Mouse (Mus musculus) heart, embryonic 13.5 days (tissue): ENCODE data around the gene 1700029P11Rik. TPM values are rescaled to one million over a fixed set of nuclear protein-coding genes. Genes with fewer than 3 reads are reported as not detected.

ENCODE experiments used
- ATAC-seq: fragments of 200-750 bp; cut with Nextera tagmentation; 2 replicates; pipeline ENCODE4 v1.8.0; 2017; ENCODE audit warnings: moderate TSS enrichment; ENCODE audit not compliant: insufficient number of reproducible peaks, low FRiP score, low TSS enrichment; ENCODE audit errors: extremely low read depth
- H3K27ac ChIP-seq: fragments of 300-500 bp; sonication (generic); replicated peaks from 2 replicates; pipeline ENCODE4 v1.5.1; 2015; ENCODE audit warnings: moderate library complexity, mild to moderate bottlenecking, inconsistent platforms
- H3K27me3 ChIP-seq: fragments of 300-500 bp; sonication (generic); replicated peaks from 2 replicates; pipeline ENCODE4 v1.6.1; 2015; ENCODE audit warnings: mild to moderate bottlenecking, inconsistent platforms
- H3K36me3 ChIP-seq: fragments of 300-500 bp; sonication (generic); 2 replicates; pipeline ENCODE4 v1.6.1; 2015; ENCODE audit warnings: mild to moderate bottlenecking, inconsistent platforms
- H3K4me1 ChIP-seq: fragments of 300-500 bp; sonication (generic); 2 replicates; pipeline ENCODE4 v1.6.1; 2015; ENCODE audit warnings: inconsistent platforms
- H3K4me2 ChIP-seq: fragments of 300-500 bp; sonication (generic); 2 replicates; pipeline ENCODE4 v1.6.1; 2015; ENCODE audit warnings: inconsistent platforms, mild to moderate bottlenecking, moderate library complexity
- H3K4me3 ChIP-seq: fragments of 300-500 bp; sonication (generic); 2 replicates; pipeline ENCODE4 v1.5.1; 2015; ENCODE audit warnings: moderate library complexity, mild to moderate bottlenecking, inconsistent platforms
- H3K9ac ChIP-seq: fragments of 300-500 bp; sonication (generic); 2 replicates; pipeline ENCODE4 v1.6.1; 2015; ENCODE audit warnings: inconsistent platforms, mild to moderate bottlenecking, moderate library complexity
- H3K9me3 ChIP-seq: fragments of 300-500 bp; sonication (generic); 2 replicates; pipeline ENCODE4 v1.6.1; 2016; ENCODE audit warnings: inconsistent platforms
- WGBS: fragments of 180-500 bp; shearing (Covaris S2); methylation state at CpG from one replicate; pipeline ENCODE4 v1.1.7; 2015; ENCODE audit warnings: mixed read lengths; 5-methylcytosine and 5-hydroxymethylcytosine counted together
- polyA plus RNA-seq: library from polyadenylated mRNA; unstranded; fragments of >200 nt; fragmentation: Nextera tagmentation; extraction: Ambion mirVana; gene quantifications from 2 replicates; pipeline ENCODE4 v1.2.1, GENCODE M21; 2015

1700029P11Rik gene
- polyA plus RNA-seq, 1 experiment from 2014 or later, result not detected

DNA sequence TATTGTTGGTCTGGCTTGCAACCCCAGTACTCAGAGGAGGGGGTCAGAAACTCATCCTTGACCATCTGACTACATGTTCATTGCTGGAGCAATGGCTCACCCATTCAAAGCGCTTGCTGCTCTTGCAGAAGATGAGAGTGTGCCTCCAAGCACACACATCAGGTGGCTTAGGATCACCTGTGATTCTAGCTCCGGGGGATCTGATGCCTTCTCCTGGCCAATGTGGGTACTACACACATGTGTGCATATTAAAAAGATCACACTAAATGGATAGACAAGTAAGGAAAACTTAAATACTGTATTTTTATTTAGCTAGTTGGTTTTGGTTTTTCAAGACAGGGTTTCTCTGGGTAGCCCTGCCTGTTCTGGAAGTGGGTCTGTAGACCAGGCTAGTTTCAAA, 39.3 kb upstream of the 1700029P11Rik start:
- no peaks in the 10 kb centered on the region for H3K36me3 ChIP-seq
- H3K9me3 ChIP-seq, result no peaks in the 10 kb centered on the region
- no peak overlapping the region for H3K9ac ChIP-seq
- H3K27me3 ChIP-seq, result peaks cover 13% of the 10 kb centered on the region; the same call in 1 of the 2 replicates
- 86% methylated on average over 2 of the region's 2 CpGs for WGBS
- H3K4me1 ChIP-seq, result peaks cover 26% of the 10 kb centered on the region
- ATAC-seq, result no peak
- H3K27ac ChIP-seq, result no peak overlapping the region
- H3K4me3 ChIP-seq, result no peak overlapping the region
- H3K4me2 ChIP-seq, result no peak overlapping the region

DNA sequence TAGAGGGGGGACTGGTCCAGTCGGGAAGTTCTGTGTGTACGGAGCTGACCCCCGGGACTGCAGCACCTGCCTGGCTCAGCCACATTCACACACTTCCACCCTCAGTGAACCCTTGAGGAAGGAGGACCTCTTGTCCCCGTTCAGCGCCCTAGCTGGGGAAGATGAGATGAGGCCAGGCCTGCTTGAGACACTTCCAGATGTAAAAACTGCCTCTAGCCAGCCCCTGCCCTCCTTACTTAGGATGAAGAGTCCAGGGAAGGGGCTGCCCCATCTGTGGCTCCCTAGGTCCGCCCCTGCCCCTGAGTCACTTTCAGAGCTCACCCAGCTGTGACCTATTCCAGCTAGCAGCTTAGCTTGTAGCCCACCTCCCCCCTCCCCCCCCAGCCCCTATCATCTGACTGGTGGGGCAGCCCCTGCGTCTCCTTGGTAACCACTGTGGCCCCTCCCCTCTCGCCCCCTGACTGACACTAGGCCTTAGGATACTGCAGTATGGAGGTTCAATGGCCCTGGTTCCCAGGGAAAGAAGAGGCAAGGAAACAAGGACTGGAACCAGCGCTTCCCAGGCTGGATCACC, 37.1 kb upstream of the 1700029P11Rik start:
- H3K4me1 ChIP-seq, result peaks cover 5% of the 10 kb centered on the region; the same call in 1 of the 2 replicates
- no peak overlapping the region; the same call in 1 of the 2 replicates for H3K9ac ChIP-seq
- H3K36me3 ChIP-seq, result peaks cover 4% of the 10 kb centered on the region
- no peak overlapping the region for H3K4me2 ChIP-seq
- H3K4me3 ChIP-seq, result no peak overlapping the region
- no peak for ATAC-seq
- no peaks in the 10 kb centered on the region for H3K9me3 ChIP-seq
- H3K27ac ChIP-seq, result no peak overlapping the region
- no peaks in the 10 kb centered on the region for H3K27me3 ChIP-seq
- WGBS, result 23% methylated on average over 8 of the region's 9 CpGs

DNA sequence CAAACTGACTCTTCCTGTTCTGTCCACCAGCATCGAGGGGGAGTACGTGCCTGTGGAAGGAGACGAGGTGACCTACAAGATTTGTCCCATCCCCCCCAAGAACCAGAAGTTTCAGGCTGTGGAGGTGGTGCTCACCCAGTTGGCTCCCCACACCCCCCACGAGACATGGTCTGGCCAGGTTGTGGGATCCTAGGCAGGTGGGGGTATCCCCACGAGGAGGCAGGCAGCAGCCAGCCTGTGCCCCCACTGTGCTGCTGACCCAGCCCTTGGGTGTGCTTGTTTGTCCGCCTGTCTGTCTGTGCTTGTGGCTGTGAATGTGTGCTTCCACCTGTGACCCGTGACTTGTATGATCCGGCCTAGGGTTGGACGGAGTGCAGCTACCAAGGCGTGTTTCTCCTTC, 31.3 kb upstream of the 1700029P11Rik start:
- H3K36me3 ChIP-seq, result peaks cover 22% of the 10 kb centered on the region
- no peak overlapping the region for H3K9ac ChIP-seq
- H3K4me2 ChIP-seq, result no peak overlapping the region
- no peaks in the 10 kb centered on the region for H3K9me3 ChIP-seq
- H3K4me1 ChIP-seq, result 0 out of 2 replicates have a peak, but pooled peaks cover 4% of the 10 kb centered on the region
- no peak for ATAC-seq
- H3K27me3 ChIP-seq, result no peaks in the 10 kb centered on the region
- no peak overlapping the region for H3K27ac ChIP-seq
- WGBS, result 79% methylated on average over 10 of the region's 10 CpGs
- H3K4me3 ChIP-seq, result no peak overlapping the region

DNA sequence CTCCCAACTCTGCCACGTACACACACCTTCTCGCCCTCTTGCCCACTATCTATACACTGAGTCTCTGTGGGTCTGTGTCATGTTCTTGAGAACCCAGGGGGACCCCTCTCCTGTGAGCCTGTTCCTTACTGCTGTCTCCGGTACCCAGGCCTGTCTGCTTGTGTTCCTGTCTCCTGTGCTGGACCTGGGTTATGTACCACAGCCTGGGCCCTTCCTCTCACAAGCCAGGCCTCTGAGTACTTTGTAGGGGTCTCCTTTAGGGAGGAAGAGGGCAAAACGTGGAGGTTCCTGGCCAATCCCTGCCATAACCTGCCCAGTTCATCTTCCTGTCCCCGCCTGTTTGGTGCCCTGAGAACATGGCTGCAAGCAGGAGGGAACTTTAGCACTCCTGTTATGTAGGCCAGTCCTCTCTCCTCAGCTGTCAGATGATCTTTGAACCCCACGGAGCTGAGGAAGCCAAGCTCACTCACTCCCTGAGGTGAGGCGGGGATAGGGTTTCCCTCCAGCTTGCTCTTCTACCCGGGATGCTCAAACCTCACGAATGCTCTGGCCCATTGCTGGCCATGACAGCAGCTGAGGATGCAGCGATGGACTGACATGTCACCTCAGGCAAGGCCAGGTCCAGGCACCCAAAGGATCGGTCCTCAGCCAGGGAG, 30.7 kb upstream of the 1700029P11Rik start:
- H3K9ac ChIP-seq, result no peak overlapping the region
- no peak overlapping the region for H3K27ac ChIP-seq
- peaks cover 27% of the 10 kb centered on the region for H3K36me3 ChIP-seq
- no peak for ATAC-seq
- 0 out of 2 replicates have a peak, but pooled peaks cover 4% of the 10 kb centered on the region for H3K4me1 ChIP-seq
- no peaks in the 10 kb centered on the region for H3K9me3 ChIP-seq
- WGBS, result 61% methylated on average over 11 of the region's 11 CpGs
- H3K27me3 ChIP-seq, result no peaks in the 10 kb centered on the region
- no peak overlapping the region for H3K4me3 ChIP-seq
- no peak overlapping the region for H3K4me2 ChIP-seq

DNA sequence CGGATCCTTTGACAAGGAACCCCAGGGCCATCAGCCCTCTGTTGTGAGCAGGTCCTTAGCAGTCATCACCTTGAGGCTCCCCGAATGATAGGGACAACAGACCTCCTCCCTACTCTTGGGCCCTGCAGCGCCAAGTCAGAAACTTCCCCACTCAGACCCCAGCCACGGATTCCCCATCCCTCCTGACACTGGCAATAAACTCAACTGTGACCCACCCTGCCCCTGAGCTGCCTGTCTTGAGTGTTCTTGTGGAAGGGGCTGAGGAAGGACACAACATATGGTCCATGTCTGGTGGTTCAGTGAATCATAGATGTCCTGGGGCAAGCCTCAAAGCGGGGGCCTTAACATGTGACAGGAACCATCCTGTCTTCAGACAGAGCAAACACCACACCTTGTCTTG, 29.6 kb upstream of the 1700029P11Rik start:
- 0 out of 2 replicates have a peak, but pooled peaks cover 4% of the 10 kb centered on the region for H3K4me1 ChIP-seq
- ATAC-seq, result no peak
- no peak overlapping the region for H3K4me2 ChIP-seq
- no peaks in the 10 kb centered on the region for H3K9me3 ChIP-seq
- peaks cover 37% of the 10 kb centered on the region for H3K36me3 ChIP-seq
- H3K4me3 ChIP-seq, result no peak overlapping the region
- H3K27me3 ChIP-seq, result no peaks in the 10 kb centered on the region
- 73% methylated on average over 5 of the region's 5 CpGs for WGBS
- no peak overlapping the region for H3K27ac ChIP-seq
- no peak overlapping the region for H3K9ac ChIP-seq

DNA sequence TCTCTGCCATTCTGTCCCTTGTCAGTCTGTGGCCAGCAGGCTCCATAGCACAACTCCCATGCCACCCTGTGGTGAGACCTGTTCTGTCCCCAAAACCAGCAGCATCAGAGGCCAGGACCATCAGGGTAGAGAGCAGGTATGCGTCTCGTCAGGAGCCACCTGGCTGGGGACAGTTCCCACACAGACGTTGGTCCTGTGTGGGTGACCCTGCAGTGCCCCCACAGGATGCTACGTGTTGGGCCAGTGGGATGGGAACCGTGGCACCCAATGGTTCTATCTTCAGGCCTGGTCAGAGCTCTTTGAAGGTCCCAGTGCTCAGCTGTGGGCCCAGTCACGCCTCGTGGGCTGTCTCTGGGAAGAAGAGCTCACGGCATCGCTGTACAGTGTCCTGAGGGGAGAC, 29.2 kb upstream of the 1700029P11Rik start:
- Histone ChIP-seq H3K9ac (no peak overlapping the region), H3K4me1 (0 out of 2 replicates have a peak, but pooled peaks cover 4% of the 10 kb centered on the region), H3K4me2 (no peak overlapping the region), H3K36me3 (peaks cover 42% of the 10 kb centered on the region), H3K27ac (no peak overlapping the region), H3K27me3 (no peaks in the 10 kb centered on the region), H3K4me3 (no peak overlapping the region), H3K9me3 (no peaks in the 10 kb centered on the region)
- ATAC-seq, result no peak
- 81% methylated on average over 9 of the region's 9 CpGs for WGBS

DNA sequence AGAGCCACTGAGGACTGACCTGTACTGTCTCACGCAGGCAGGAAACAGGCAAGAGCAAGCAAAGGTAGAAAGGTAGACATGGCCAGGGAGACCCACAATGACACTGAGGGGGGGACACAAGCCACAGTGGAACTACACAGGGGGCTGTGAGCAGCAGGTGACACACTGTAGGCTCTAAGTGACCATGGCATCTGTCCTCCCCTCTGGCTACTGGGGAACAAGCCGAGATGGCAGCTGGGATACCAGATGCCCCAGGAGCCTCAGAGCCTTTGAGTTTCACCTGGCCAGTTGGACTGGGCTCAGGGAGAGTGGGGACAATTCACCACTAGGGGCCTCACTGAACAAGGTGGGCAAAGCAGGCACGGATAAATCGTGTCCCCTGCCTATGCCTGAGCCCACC, 28.0 kb upstream of the 1700029P11Rik start:
- Histone ChIP-seq H3K4me3 (no peak overlapping the region), H3K27ac (no peak overlapping the region), H3K36me3 (peaks cover 40% of the 10 kb centered on the region), H3K9me3 (no peaks in the 10 kb centered on the region), H3K4me2 (no peak overlapping the region), H3K9ac (no peak overlapping the region), H3K4me1 (0 out of 2 replicates have a peak, but pooled peaks cover 4% of the 10 kb centered on the region), H3K27me3 (no peaks in the 10 kb centered on the region)
- WGBS, result 75% methylated on average over 4 of the region's 4 CpGs
- no peak for ATAC-seq

DNA sequence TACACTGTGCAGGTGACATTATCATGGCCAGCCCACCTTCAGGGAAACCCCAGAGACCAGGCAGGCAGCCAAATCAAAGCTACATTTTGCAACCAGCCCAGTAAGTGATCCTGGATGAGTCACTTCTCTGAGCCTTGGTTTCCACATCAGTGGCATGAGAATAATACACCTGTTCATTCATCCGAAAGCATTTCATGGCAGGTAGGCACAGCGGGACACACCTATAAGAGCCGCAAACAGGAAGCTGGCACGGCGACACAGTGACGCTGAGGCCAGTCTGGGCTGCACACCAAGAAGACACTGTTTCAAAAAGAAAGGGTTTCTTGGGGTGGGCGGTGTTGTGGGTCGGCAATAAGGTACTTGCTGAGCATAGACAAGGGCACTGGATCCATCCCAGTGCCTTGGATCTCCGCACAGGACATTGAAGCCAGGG, 26.2 kb upstream of the 1700029P11Rik start:
- Histone ChIP-seq H3K9ac (no peak overlapping the region), H3K27me3 (no peaks in the 10 kb centered on the region), H3K27ac (no peak overlapping the region), H3K4me3 (no peak overlapping the region), H3K9me3 (no peaks in the 10 kb centered on the region), H3K4me1 (0 out of 2 replicates have a peak, but pooled peaks cover 5% of the 10 kb centered on the region), H3K4me2 (no peak overlapping the region), H3K36me3 (peaks cover 38% of the 10 kb centered on the region)
- no peak for ATAC-seq
- WGBS, result 93% methylated on average over 9 of the region's 9 CpGs

DNA sequence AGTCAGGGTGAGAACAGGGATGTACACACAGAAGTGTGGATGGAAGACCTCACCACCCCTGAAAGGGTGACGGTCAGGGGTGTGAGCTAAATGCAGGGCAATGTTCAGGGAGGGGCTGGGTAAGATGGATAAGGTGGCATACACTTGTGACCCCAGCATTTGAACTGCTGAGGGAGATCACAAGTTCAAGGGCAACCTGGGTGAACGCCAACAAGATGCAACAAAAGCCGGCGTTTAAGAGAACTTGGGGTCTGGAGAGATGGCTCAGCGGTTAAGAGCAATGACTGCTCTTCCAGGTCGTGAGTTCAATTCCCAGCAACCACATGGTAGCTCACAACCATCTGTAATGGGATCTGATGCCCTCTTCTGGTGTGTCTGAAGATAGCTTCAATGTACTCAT, 25.6 kb upstream of the 1700029P11Rik start:
- Histone ChIP-seq H3K4me1 (peaks cover 9% of the 10 kb centered on the region; the same call in 1 of the 2 replicates), H3K9me3 (no peaks in the 10 kb centered on the region), H3K4me2 (no peak overlapping the region), H3K9ac (no peak overlapping the region), H3K27me3 (no peaks in the 10 kb centered on the region), H3K36me3 (peaks cover 38% of the 10 kb centered on the region), H3K4me3 (no peak overlapping the region), H3K27ac (no peak overlapping the region)
- 89% methylated on average over 6 of the region's 6 CpGs for WGBS
- ATAC-seq, result no peak

DNA sequence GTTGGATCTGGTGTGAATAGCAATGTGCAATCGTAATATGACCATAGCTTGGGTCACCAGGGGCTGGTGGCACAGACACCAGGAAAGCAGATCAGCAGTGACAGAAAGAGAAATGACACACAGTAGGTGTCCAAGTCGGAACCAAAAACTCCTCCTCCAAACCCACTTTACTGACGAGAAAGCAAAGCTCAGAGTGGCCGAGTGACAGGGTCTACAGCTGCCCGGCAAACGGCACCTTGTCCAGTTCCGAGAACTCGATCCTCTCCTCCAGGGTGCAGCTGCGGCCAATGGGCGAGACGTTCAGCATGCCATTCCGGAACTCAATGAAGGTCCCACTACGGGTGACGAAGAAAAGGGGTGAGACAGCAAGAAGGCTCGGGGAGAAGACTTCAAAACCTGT, 24.9 kb upstream of the 1700029P11Rik start:
- peaks cover 14% of the 10 kb centered on the region; the same call in 1 of the 2 replicates for H3K4me1 ChIP-seq
- no peaks in the 10 kb centered on the region for H3K9me3 ChIP-seq
- peaks cover 38% of the 10 kb centered on the region for H3K36me3 ChIP-seq
- H3K4me3 ChIP-seq, result no peak overlapping the region
- WGBS, result 89% methylated on average over 15 of the region's 15 CpGs
- no peak overlapping the region for H3K27ac ChIP-seq
- H3K9ac ChIP-seq, result no peak overlapping the region
- H3K27me3 ChIP-seq, result no peaks in the 10 kb centered on the region
- no peak overlapping the region for H3K4me2 ChIP-seq
- ATAC-seq, result no peak

DNA sequence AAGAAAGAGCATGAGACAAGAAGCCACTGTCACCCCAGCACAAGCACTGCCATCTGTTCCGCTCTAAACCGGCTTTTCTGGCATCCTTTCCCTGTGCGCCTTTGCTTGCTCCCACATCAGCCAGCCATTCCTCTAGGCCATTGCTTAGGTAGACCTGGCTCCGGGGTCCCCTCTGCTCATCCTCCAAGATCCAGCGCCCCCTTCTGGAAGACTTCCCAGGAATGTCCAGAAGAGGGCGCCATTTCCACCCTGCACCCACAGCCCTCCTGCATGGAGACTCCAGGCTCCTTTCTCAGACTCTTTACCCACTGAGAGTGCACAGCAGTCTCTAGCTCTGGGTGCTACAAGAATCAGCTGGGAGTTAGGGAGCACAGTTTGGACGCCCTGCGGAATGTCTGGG, 23.9 kb upstream of the 1700029P11Rik start:
- peaks cover 35% of the 10 kb centered on the region for H3K36me3 ChIP-seq
- no peaks in the 10 kb centered on the region for H3K9me3 ChIP-seq
- no peak overlapping the region for H3K4me2 ChIP-seq
- no peaks in the 10 kb centered on the region for H3K27me3 ChIP-seq
- H3K27ac ChIP-seq, result no peak overlapping the region
- WGBS, result 66% methylated on average over 8 of the region's 8 CpGs
- ATAC-seq, result no peak
- H3K4me1 ChIP-seq, result peaks cover 16% of the 10 kb centered on the region; the same call in 1 of the 2 replicates
- H3K4me3 ChIP-seq, result no peak overlapping the region
- H3K9ac ChIP-seq, result no peak overlapping the region

DNA sequence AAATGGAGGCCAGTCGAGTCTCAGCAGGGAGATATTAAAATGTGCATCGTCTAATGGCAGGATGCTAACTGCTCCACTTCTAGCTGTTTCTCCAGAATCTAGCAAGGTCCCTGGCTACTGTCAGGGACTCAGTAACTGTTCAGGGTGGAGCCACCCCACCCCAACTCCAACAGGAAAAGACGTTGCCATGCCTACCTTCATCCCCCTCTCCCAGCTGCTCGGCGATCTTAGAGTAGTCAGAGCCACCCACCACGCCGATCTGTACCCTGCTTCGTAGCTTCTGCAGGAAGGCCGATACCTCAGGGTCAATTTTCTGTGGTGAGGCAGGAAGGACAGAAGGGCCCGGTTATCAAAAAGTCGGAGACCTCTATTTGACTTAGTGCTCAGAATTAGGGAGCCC, 22.7 kb upstream of the 1700029P11Rik start:
- no peak for ATAC-seq
- Histone ChIP-seq H3K27ac (no peak overlapping the region), H3K9me3 (no peaks in the 10 kb centered on the region), H3K4me1 (peaks cover 16% of the 10 kb centered on the region; the same call in 1 of the 2 replicates), H3K9ac (no peak overlapping the region), H3K4me2 (no peak overlapping the region), H3K4me3 (no peak overlapping the region), H3K36me3 (peaks cover 24% of the 10 kb centered on the region), H3K27me3 (no peaks in the 10 kb centered on the region)
- 82% methylated on average over 11 of the region's 11 CpGs for WGBS
